Mouse (Mus musculus) T-helper 2 cell (primary cell): ENCODE measurements at regions not wholly inside any gene's neighbourhood (a gene's known extent, or its start where the extent isn't known, plus 50 kb on each side); places are given as distances from the start of the nearest gene placed in this dataset.
"Not testable (repeated sequence)": the region's sequence is repeated elsewhere in the genome, so short reads cannot be mapped to it uniquely, and the experiment has no call there.

ENCODE experiments used
- in situ Hi-C: fragments of 300-600 bp; cut with MboI, MseI; formaldehyde crosslinking; loops from one replicate; pipeline ENCODE4 v1.15.1; 2025; ENCODE audit warnings: high pct_unique_total_duplicates

GRCm38 (mm10) chr8:18021196-18021595, 956.9 kb downstream of the Defb40 start:
- in situ Hi-C loops = no loop called here

GRCm38 (mm10) chr8:18007567-18007966, 970.5 kb downstream of the Defb40 start:
- in situ Hi-C loops = no loop called here

GRCm38 (mm10) chr8:18005660-18006059, 972.4 kb downstream of the Defb40 start:
- in situ Hi-C loops = no loop called here

GRCm38 (mm10) chr8:18000750-18001149, 977.3 kb downstream of the Defb40 start:
- in situ Hi-C loops = no loop called here

- in situ Hi-C loops = no loop called here
These were observed 993.3 kb downstream of the Defb40 start for GRCm38 (mm10) chr8:17984779-17985178.

- in situ Hi-C loops = no loop called here
These were observed 1029.2 kb downstream of the Defb40 start for GRCm38 (mm10) chr8:17948848-17949247.

- in situ Hi-C loops = no loop called here
These were observed 1029.8 kb downstream of the Defb40 start for GRCm38 (mm10) chr8:17948053-17948834.

GRCm38 (mm10) chr8:17934696-17935095, 1043.4 kb downstream of the Defb40 start:
- in situ Hi-C loops = no loop called here

- in situ Hi-C loops = no loop called here
These were observed 1068.7 kb downstream of the Defb40 start for GRCm38 (mm10) chr8:17909316-17909715.

- in situ Hi-C loops = not testable (repeated sequence)
These were observed 1089.5 kb downstream of the Defb40 start for GRCm38 (mm10) chr8:17888598-17888997.

- in situ Hi-C loops = no loop called here
These were observed 1114.7 kb downstream of the Defb40 start for GRCm38 (mm10) chr8:17863388-17863787.
